Mouse (Mus musculus) CH12.LX (cell line): ENCODE measurements around the gene Smchd1. TPM values are rescaled to one million over a fixed set of nuclear protein-coding genes. Genes with fewer than 3 reads are reported as not detected.

Experiments
- DNase-seq: peaks from one replicate; pipeline ENCODE4 v3.0.0-alpha.2; 2013; ENCODE audit errors: extremely low read depth
- H3K27ac ChIP-seq: 2 replicates; pipeline ENCODE4 v1.5.1; 2012; ENCODE audit warnings: low read depth, mild to moderate bottlenecking, control low read depth, moderate library complexity; ENCODE audit not compliant: insufficient read depth
- H3K27me3 ChIP-seq: replicated peaks from 2 replicates; pipeline ENCODE3; 2012; ENCODE audit warnings: inconsistent platforms
- H3K36me3 ChIP-seq, 2 experiments: replicated peaks in 1 of 2; 2 replicates each; pipeline versions ENCODE3 to v1.6.1; 2012; ENCODE audit warnings: inconsistent platforms in 1 of 2, low read length in 1 of 2, mild to moderate bottlenecking in 1 of 2, mixed read lengths in 1 of 2, moderate library complexity in 1 of 2; ENCODE audit not compliant: control insufficient read depth in 1 of 2, insufficient read depth in 1 of 2
- H3K4me1 ChIP-seq, 2 experiments: 2 replicates each; pipeline ENCODE4 v1.6.1; 2012; ENCODE audit warnings: inconsistent platforms in 1 of 2, moderate library complexity in 1 of 2; ENCODE audit not compliant: insufficient read depth in 2 of 2, control insufficient read depth in 1 of 2
- H3K4me2 ChIP-seq: 2 replicates; pipeline ENCODE4 v1.6.1; 2012; ENCODE audit warnings: low read depth, mild to moderate bottlenecking, control low read depth; ENCODE audit not compliant: poor library complexity, insufficient read depth, severe bottlenecking
- H3K4me3 ChIP-seq, 3 experiments: fragments of 150-350 bp in 1 of 3; sonication (generic) in 1 of 3; replicated peaks in 1 of 3; 2 replicates each; pipeline versions ENCODE3 to v1.5.1; 2011 to 2012; ENCODE audit warnings: low read depth in 2 of 3, low read length in 2 of 3, mild to moderate bottlenecking in 2 of 3, moderate library complexity in 2 of 3, control low read depth in 1 of 3, improper control_type of control experiment in 1 of 3, inconsistent platforms in 1 of 3, mixed read lengths in 1 of 3; ENCODE audit not compliant: poor library complexity in 1 of 3
- H3K79me2 ChIP-seq: replicated peaks from 2 replicates; pipeline ENCODE4 v1.6.1; 2012; ENCODE audit warnings: mild to moderate bottlenecking, moderate library complexity; ENCODE audit not compliant: control insufficient read depth, poor library complexity, insufficient read depth, severe bottlenecking; ENCODE audit errors: extremely low read depth
- H3K9ac ChIP-seq: 2 replicates; pipeline ENCODE4 v1.6.1; 2012; ENCODE audit warnings: low read depth, mild to moderate bottlenecking, control low read depth, moderate library complexity; ENCODE audit not compliant: insufficient read depth
- H3K9me3 ChIP-seq: replicated peaks from 2 replicates; pipeline ENCODE3; 2012; ENCODE audit warnings: low read length, inconsistent platforms, mixed read lengths
- CHD1 ChIP-seq: IDR thresholded peaks from 2 replicates; pipeline ENCODE4 v1.6.1; 2012; ENCODE audit warnings: low read depth, low read length, improper control_type of control experiment, inconsistent platforms
- E2F4 ChIP-seq: IDR thresholded peaks from 2 replicates; pipeline ENCODE4 v1.6.1; 2011; ENCODE audit warnings: low read depth, low read length, improper control_type of control experiment; ENCODE audit not compliant: insufficient replicate concordance
- ELF1 ChIP-seq: IDR thresholded peaks from 2 replicates; pipeline ENCODE4 v1.6.1; 2014; ENCODE audit warnings: low read depth, mild to moderate bottlenecking, inconsistent platforms, low read length, improper control_type of control experiment
- EP300 ChIP-seq: IDR thresholded peaks from 2 replicates; pipeline ENCODE4 v1.6.1; 2011; ENCODE audit warnings: low read length, improper control_type of control experiment
- HCFC1 ChIP-seq: IDR thresholded peaks from 2 replicates; pipeline ENCODE4 v1.6.1; 2012; ENCODE audit warnings: low read depth, mild to moderate bottlenecking, inconsistent platforms, low read length, improper control_type of control experiment
- IRF4 ChIP-seq: IDR thresholded peaks from 2 replicates; pipeline ENCODE4 v1.6.1; 2014; ENCODE audit warnings: low read depth, mild to moderate bottlenecking, inconsistent platforms, low read length, improper control_type of control experiment
- JUND ChIP-seq: conservative IDR thresholded peaks from 2 replicates; pipeline ENCODE4 v1.6.1; 2011; ENCODE audit warnings: low read depth, low read length, improper control_type of control experiment
- MAZ ChIP-seq: IDR thresholded peaks from 2 replicates; pipeline ENCODE4 v1.6.1; 2012; ENCODE audit warnings: low read depth, mild to moderate bottlenecking, inconsistent platforms, low read length, improper control_type of control experiment, moderate library complexity
- MEF2A ChIP-seq: IDR thresholded peaks from 2 replicates; pipeline ENCODE4 v1.6.1; 2014; ENCODE audit warnings: low read depth, mild to moderate bottlenecking, inconsistent platforms, low read length, improper control_type of control experiment, borderline replicate concordance
- NRF1 ChIP-seq: IDR thresholded peaks from 2 replicates; pipeline ENCODE4 v1.6.1; 2014; ENCODE audit warnings: low read depth, mild to moderate bottlenecking, inconsistent platforms, low read length, improper control_type of control experiment, moderate library complexity
- POLR2AphosphoS2 ChIP-seq: IDR thresholded peaks from 2 replicates; pipeline ENCODE4 v1.6.1; 2011; ENCODE audit warnings: low read depth, low read length, improper control_type of control experiment
- SIN3A ChIP-seq: IDR thresholded peaks from 2 replicates; pipeline ENCODE4 v1.6.1; 2012; ENCODE audit warnings: low read length, improper control_type of control experiment, inconsistent platforms
- TBP ChIP-seq: conservative IDR thresholded peaks from 2 replicates; pipeline ENCODE4 v1.6.1; 2011; ENCODE audit warnings: low read depth, low read length, improper control_type of control experiment
- UBTF ChIP-seq: IDR thresholded peaks from 2 replicates; pipeline ENCODE4 v1.6.1; 2012; ENCODE audit warnings: low read depth, mild to moderate bottlenecking, inconsistent platforms, low read length, improper control_type of control experiment, moderate library complexity
- USF1 ChIP-seq: IDR thresholded peaks from 2 replicates; pipeline ENCODE4 v1.6.1; 2014; ENCODE audit warnings: low read depth, mild to moderate bottlenecking, inconsistent platforms, low read length, improper control_type of control experiment
- ZKSCAN1 ChIP-seq: IDR thresholded peaks from 2 replicates; pipeline ENCODE4 v1.6.1; 2012; ENCODE audit warnings: low read depth, inconsistent platforms, low read length, improper control_type of control experiment, borderline replicate concordance
- ZMIZ1 ChIP-seq: IDR thresholded peaks from 2 replicates; pipeline ENCODE4 v1.6.1; 2012; ENCODE audit warnings: low read depth, mild to moderate bottlenecking, inconsistent platforms, low read length, improper control_type of control experiment
- dilution Hi-C: fragments of 300-500 bp; cut with MboI; formaldehyde crosslinking; loops from 2 replicates; pipeline ENCODE4 v1.14.3; 2020; ENCODE audit warnings: low sequenced_read_pairs; ENCODE audit not compliant: extremely low pct_unique_long_range_greater_than_20kb, extremely low pct_ligation_motif_present
- in situ Hi-C: fragments of 300-500 bp; cut with MboI; formaldehyde crosslinking; loops from 3 replicates; pipeline ENCODE4 v1.14.3; 2019; ENCODE audit warnings: low sequenced_read_pairs, low pct_ligation_motif_present, low pct_unique_long_range_greater_than_20kb, mixed read lengths
- polyA plus RNA-seq: library from polyadenylated mRNA; unstranded; fragments of >175 nt; gene quantifications from 2 replicates; pipeline ENCODE4 v1.2.1, GENCODE M21; 2012; ENCODE audit warnings: low read depth; ENCODE audit not compliant: insufficient read length
- total RNA-seq, 2 experiments: library from RNA; depleted of rRNA; stranded (reverse); fragments of 300-350 nt in 1 of 2; fragments of >200 nt in 1 of 2; gene quantifications; 2 replicates each; pipeline ENCODE4 v1.2.3; 2012 to 2014

Smchd1 gene
- total and polyA plus RNA-seq, 3 experiments = 44.4 to 73.9 (median 59.4) TPM

GRCm38 (mm10) chr17:71491332-71491686 is 16.2 kb upstream of the Smchd1 start:
- TF ChIP-seq USF1 = no peak
- TF ChIP-seq MAZ = no peak
- no peak for TF ChIP-seq SIN3A
- no peak for TF ChIP-seq JUND
- no peak for TF ChIP-seq MEF2A
- TF ChIP-seq ELF1 = no peak
- TF ChIP-seq CHD1 = no peak
- no peak for TF ChIP-seq HCFC1
- TF ChIP-seq NRF1 = no peak
- Histone ChIP-seq H3K27me3 (no peaks in the 10 kb centered on the region), H3K79me2 (no peaks in the 10 kb centered on the region), H3K4me2 (no peak overlapping the region), H3K9ac (no peak overlapping the region), H3K4me1 (peaks cover 5 to 31% of the 10 kb centered on the region in 2 experiments), H3K27ac (no peak overlapping the region), H3K4me3 (no peak overlapping the region), H3K9me3 (peaks cover 16% of the 10 kb centered on the region), H3K36me3 (peaks cover 8 to 13% of the 10 kb centered on the region in 2 experiments)
- dilution Hi-C loops (no loop called here), in situ Hi-C loops (no loop called here)
- DNase-seq = no peak

GRCm38 (mm10) chr17:71490666-71491331 is 15.7 kb upstream of the Smchd1 start:
- H3K36me3 ChIP-seq = peaks cover 7 to 12% of the 10 kb centered on the region in 2 experiments
- dilution Hi-C loops = no loop called here
- DNase-seq = no peak
- TF ChIP-seq IRF4 = no peak
- no peak for TF ChIP-seq UBTF
- no peak for TF ChIP-seq CHD1
- TF ChIP-seq ZMIZ1 = no peak
- TF ChIP-seq POLR2AphosphoS2 = no peak
- TF ChIP-seq E2F4 = no peak
- no peak for TF ChIP-seq EP300
- TF ChIP-seq TBP = no peak
- no peak for TF ChIP-seq ZKSCAN1
- TF ChIP-seq SIN3A = no peak
- H3K27me3 ChIP-seq = no peaks in the 10 kb centered on the region
- in situ Hi-C loops = no loop called here
- peaks cover 16% of the 10 kb centered on the region for H3K9me3 ChIP-seq
- H3K4me2 ChIP-seq = no peak overlapping the region
- H3K4me1 ChIP-seq = peaks cover 4 to 27% of the 10 kb centered on the region in 2 experiments
- H3K79me2 ChIP-seq = no peaks in the 10 kb centered on the region
- H3K27ac ChIP-seq = no peak overlapping the region
- no peak overlapping the region for H3K4me3 ChIP-seq
- H3K9ac ChIP-seq = no peak overlapping the region
